Mouse (Mus musculus) liver, embryonic 14.5 days (tissue): ENCODE data around the gene Enc1. TPM values are rescaled to one million over a fixed set of nuclear protein-coding genes. Genes with fewer than 3 reads are reported as not detected.
A peak's percentile ranks its signal among the peaks of the same experiment; 100 is the strongest.

Experiments
- ATAC-seq: fragments of 200-750 bp; cut with Nextera tagmentation; 2 replicates; pipeline ENCODE4 v1.8.0; 2017; ENCODE audit warnings: moderate number of reproducible peaks, mild to moderate bottlenecking, moderate library complexity; ENCODE audit not compliant: insufficient read depth
- DNase-seq, 3 experiments: peaks; one replicate each; pipeline ENCODE4 v3.0.0-alpha.2; 2012 to 2013; ENCODE audit warnings: low read depth in 3 of 3, low spot score in 3 of 3
- H3K27ac ChIP-seq: fragments of 300-500 bp; sonication (generic); 2 replicates; pipeline ENCODE4 v1.5.1; 2014; ENCODE audit warnings: moderate library complexity, mild to moderate bottlenecking, control low read depth, inconsistent platforms
- H3K27me3 ChIP-seq: fragments of 300-500 bp; sonication (generic); 2 replicates; pipeline ENCODE4 v1.6.1; 2014; ENCODE audit warnings: mild to moderate bottlenecking, low read length, moderate library complexity; ENCODE audit not compliant: control insufficient read depth, insufficient read depth
- H3K36me3 ChIP-seq: fragments of 300-500 bp; sonication (generic); replicated peaks from 2 replicates; pipeline ENCODE4 v1.6.1; 2014; ENCODE audit warnings: low read depth; ENCODE audit not compliant: control insufficient read depth, insufficient read depth
- H3K4me1 ChIP-seq, 2 experiments: fragments of 200-500 bp in 1 of 2; fragments of 300-500 bp in 1 of 2; sonication (generic) in 1 of 2; replicated peaks; 2 replicates each; pipeline ENCODE4 v1.6.1; 2012 to 2014; ENCODE audit warnings: antibody characterized with exemption in 1 of 2, inconsistent platforms in 1 of 2, low read length in 1 of 2; ENCODE audit not compliant: control insufficient read depth in 2 of 2, insufficient read depth in 2 of 2
- H3K4me2 ChIP-seq: fragments of 300-500 bp; sonication (generic); 2 replicates; pipeline ENCODE4 v1.6.1; 2014; ENCODE audit warnings: low read depth, mild to moderate bottlenecking, control low read depth, moderate library complexity
- H3K4me3 ChIP-seq, 2 experiments: fragments of 200-500 bp in 1 of 2; fragments of 300-500 bp in 1 of 2; sonication (generic) in 1 of 2; 2 replicates each; pipeline ENCODE4 v1.5.1; 2012 to 2014; ENCODE audit warnings: low read depth in 2 of 2, low read length in 2 of 2, mild to moderate bottlenecking in 2 of 2, control low read depth in 1 of 2, inconsistent platforms in 1 of 2, moderate library complexity in 1 of 2; ENCODE audit not compliant: insufficient read depth in 1 of 2
- H3K9ac ChIP-seq: fragments of 300-500 bp; sonication (generic); replicated peaks from 2 replicates; pipeline ENCODE4 v1.6.1; 2014; ENCODE audit warnings: mild to moderate bottlenecking, control low read depth, moderate library complexity
- H3K9me3 ChIP-seq: fragments of 300-500 bp; sonication (generic); 2 replicates; pipeline ENCODE4 v1.6.1; 2016; ENCODE audit warnings: low read length, mixed read lengths; ENCODE audit not compliant: control insufficient read depth
- CTCF ChIP-seq: IDR thresholded peaks from 2 replicates; pipeline ENCODE4 v1.5.1; 2016; ENCODE audit warnings: antibody characterized with exemption, low read depth, control low read depth
- EP300 ChIP-seq: IDR thresholded peaks from 2 replicates; pipeline ENCODE4 v1.6.1; 2016; ENCODE audit warnings: antibody characterized with exemption, low read depth
- WGBS: fragments of 180-500 bp; shearing (Covaris S2); extraction: QIAGEN DNeasy Blood & Tissue Kit; methylation state at CpG from one replicate; pipeline ENCODE4 v1.1.7; 2014; ENCODE audit not compliant: insufficient replicate concordance; 5-methylcytosine and 5-hydroxymethylcytosine counted together
- polyA plus RNA-seq, 2 experiments: library from polyadenylated mRNA; depleted of rRNA in 1 of 2; stranded (reverse) in 1 of 2; unstranded in 1 of 2; fragments of >200 nt; fragmentation: Nextera tagmentation in 1 of 2; extraction: Ambion mirVana in 1 of 2; gene quantifications; 2 replicates each; pipeline versions ENCODE4 v1.2.1 to v1.2.3; 2012 to 2014

Enc1 gene
- polyA plus RNA-seq, 2 experiments: 0.62 to 1.7 TPM

DNA sequence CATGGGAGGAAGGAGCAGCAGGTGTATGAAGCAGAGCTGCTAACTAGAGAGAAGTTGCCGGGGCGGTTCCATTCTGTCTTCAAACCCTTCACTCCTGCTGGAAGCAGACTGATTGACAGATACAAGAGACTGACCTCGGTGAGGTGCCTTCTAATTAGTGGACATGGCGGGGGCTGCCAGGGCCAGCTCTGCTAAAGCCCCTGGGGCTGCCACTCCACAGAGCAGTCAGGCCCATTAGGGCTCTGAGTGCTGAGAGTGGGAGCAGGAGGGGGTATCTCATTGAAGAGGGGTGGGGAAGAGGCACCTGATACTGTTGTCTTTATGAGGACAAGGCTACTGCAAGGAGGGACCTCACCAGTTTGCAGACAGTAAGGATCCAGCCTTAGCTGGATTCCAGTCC is 25.3 kb upstream of the Enc1 start:
- DNase-seq (no peak), ATAC-seq (no peak)
- TF ChIP-seq EP300 (no peak), CTCF (no peak)
- 51% methylated on average over 4 of the region's 4 CpGs for WGBS
- no peak overlapping the region for H3K4me3 ChIP-seq
- no peaks in the 10 kb centered on the region for H3K9me3 ChIP-seq
- H3K27me3 ChIP-seq: no peaks in the 10 kb centered on the region
- H3K4me1 ChIP-seq: no peaks in the 10 kb centered on the region
- no peak overlapping the region for H3K27ac ChIP-seq
- no peak overlapping the region for H3K9ac ChIP-seq
- H3K4me2 ChIP-seq: no peak overlapping the region
- H3K36me3 ChIP-seq: no peaks in the 10 kb centered on the region

DNA sequence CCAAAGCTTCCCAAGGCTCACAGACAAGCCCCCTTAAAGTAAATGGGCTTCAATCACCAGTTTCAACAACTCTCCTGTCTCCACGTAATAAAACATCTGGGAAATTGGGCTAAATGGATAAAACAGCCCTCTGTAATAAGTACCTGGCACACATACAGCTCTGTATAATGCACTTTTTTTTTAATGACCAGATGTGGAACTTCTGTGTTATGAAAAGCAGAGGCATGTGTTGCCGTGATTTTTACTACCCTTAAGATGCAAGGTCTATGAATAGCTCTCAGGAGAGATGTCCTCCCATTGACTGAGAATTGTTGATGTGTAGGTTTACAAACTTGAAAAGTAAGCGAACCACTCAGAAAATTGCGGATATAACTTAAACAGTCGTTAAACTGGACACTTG is 24.7 kb upstream of the Enc1 start:
- Histone ChIP-seq H3K9ac (no peak overlapping the region), H3K4me1 (no peaks in the 10 kb centered on the region), H3K4me3 (no peak overlapping the region), H3K36me3 (no peaks in the 10 kb centered on the region), H3K9me3 (no peaks in the 10 kb centered on the region), H3K4me2 (no peak overlapping the region), H3K27ac (no peak overlapping the region), H3K27me3 (no peaks in the 10 kb centered on the region)
- no peak for TF ChIP-seq CTCF
- no peak for TF ChIP-seq EP300
- DNase-seq (no peak), ATAC-seq (no peak)
- 66% methylated on average over 5 of the region's 5 CpGs for WGBS

DNA sequence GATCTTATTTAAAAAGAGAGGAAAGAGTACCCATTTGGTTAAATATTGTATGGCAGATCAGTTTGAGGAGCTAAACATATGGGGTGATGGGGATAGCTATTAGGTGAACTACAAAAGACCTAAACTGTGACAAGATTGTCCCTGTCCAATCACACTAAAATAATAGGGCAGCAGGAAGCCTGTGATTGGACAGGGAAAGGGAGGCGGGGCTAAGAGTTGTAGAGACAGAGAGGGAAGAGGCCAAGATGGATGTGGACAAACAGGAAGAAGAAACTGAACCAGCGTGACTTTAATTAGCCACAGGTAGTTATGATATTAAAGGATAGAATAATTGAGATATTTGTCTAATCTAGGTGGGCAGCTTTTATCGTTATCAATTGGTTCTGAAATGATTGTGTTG is 20.9 kb upstream of the Enc1 start:
- TF ChIP-seq EP300 (no peak), CTCF (no peak)
- no peak overlapping the region for H3K9ac ChIP-seq
- no peak overlapping the region for H3K27ac ChIP-seq
- ATAC-seq: no peak
- no peaks in the 10 kb centered on the region for H3K36me3 ChIP-seq
- no peaks in the 10 kb centered on the region for H3K27me3 ChIP-seq
- no peak for DNase-seq
- no peaks in the 10 kb centered on the region for H3K9me3 ChIP-seq
- no peak overlapping the region for H3K4me2 ChIP-seq
- 0 out of 4 replicates have a peak, but pooled peaks cover 0 to 6% of the 10 kb centered on the region in 2 experiments for H3K4me1 ChIP-seq
- 70% methylated on average over 3 of the region's 3 CpGs for WGBS
- H3K4me3 ChIP-seq: no peak overlapping the region

DNA sequence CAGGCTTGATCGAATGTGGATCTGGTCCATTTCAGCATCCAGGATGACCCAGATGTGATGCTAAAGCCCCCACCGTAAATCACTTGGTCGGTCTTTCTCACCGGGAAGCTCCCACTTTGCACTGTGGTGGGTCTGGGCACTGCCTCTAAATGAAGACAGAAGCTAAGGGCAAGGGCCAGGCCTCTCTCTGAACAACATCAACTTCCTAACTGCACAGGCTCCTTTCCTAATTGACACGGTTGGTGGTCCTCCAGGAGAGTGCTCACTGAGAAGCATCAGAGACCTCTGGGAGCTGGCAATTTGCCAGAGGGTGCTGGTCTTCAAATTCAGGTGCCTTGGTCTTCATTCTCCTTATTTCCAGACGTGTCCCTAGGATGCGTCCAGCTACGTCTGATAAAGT is 17.0 kb upstream of the Enc1 start:
- no peak for ATAC-seq
- WGBS: 69% methylated on average over 8 of the region's 8 CpGs
- H3K27ac ChIP-seq: no peak overlapping the region

DNA sequence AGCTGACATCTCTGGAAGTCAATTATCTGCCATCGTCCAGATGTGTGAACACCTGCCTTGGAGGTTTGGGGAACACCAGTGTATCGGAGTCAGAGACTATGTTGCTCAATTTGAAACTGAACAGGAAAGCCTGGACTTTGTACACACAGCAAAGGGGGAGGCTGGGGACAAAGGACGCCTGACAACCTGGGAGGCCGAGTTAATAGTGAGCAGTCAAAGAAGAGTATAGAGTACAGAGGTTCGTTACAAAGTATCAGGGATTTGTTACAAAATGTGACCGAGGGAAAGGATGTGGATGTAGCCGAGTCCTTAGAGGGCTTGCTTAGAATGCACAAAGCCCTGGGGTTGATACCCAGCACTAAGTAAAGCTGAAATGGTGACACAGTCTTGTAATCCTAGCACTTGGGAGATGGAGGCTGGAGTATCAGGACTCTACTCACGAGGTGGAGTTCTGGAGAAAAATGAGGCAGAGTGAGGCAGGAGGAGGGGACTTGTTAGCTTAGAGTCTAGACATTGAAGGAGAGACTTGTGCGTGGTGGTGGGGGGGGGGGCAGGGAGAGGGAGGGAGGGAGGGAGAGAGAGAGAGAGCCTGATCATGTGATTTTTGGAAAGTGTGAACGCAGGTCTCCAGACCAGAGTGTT is 16.4 kb upstream of the Enc1 start:
- H3K9me3 ChIP-seq: no peaks in the 10 kb centered on the region
- H3K4me3 ChIP-seq: no peak overlapping the region
- no peaks in the 10 kb centered on the region for H3K36me3 ChIP-seq
- H3K4me1 ChIP-seq: 0 out of 4 replicates have a peak, but pooled peaks cover 0 to 6% of the 10 kb centered on the region in 2 experiments
- no peaks in the 10 kb centered on the region for H3K27me3 ChIP-seq
- H3K9ac ChIP-seq: no peak overlapping the region
- peak in 1 of 3 experiments; percentile 20 for DNase-seq
- peak; percentile 62 for ATAC-seq
- 0 out of 2 replicates have a peak overlapping the region, but pooled peaks have one; percentile 22 for H3K27ac ChIP-seq
- TF ChIP-seq CTCF (no peak), EP300 (no peak)
- H3K4me2 ChIP-seq: no peak overlapping the region
- WGBS: 53% methylated on average over 10 of the region's 10 CpGs

More for the DNA sequence above, 17.0 kb upstream of the Enc1 start:
- H3K4me3 ChIP-seq: no peak overlapping the region
- no peak for TF ChIP-seq EP300
- no peak for TF ChIP-seq CTCF
- no peak overlapping the region for H3K9ac ChIP-seq
- H3K4me1 ChIP-seq: 0 out of 4 replicates have a peak, but pooled peaks cover 0 to 6% of the 10 kb centered on the region in 2 experiments
- no peaks in the 10 kb centered on the region for H3K36me3 ChIP-seq
- H3K9me3 ChIP-seq: no peaks in the 10 kb centered on the region
- H3K4me2 ChIP-seq: no peak overlapping the region
- no peak for DNase-seq
- H3K27me3 ChIP-seq: no peaks in the 10 kb centered on the region
